Mouse (Mus musculus): ENCODE measurements around the gene Abcg8.

GRCm38 (mm10) chr17:84665691-84666090 is 10.4 kb upstream of the Abcg8 start:
- TF ChIP-seq CTCF (IDR thresholded peaks at IDR 0.05; ENCODE audit: low read depth), result no peak
- TF ChIP-seq EP300 (IDR thresholded peaks at IDR 0.05; ENCODE audit: low read depth), result no peak
